Mouse (Mus musculus) ES-E14 (cell line): ENCODE results near the gene Evi2.

Experiments used
- CHD2 ChIP-seq: IDR thresholded peaks from 2 replicates; pipeline ENCODE4 v1.6.1; 2014; ENCODE audit warnings: mild to moderate bottlenecking, low read depth, low read length, inconsistent platforms
- HCFC1 ChIP-seq: IDR thresholded peaks from 2 replicates; pipeline ENCODE4 v1.6.1; 2012; ENCODE audit warnings: low read length, inconsistent platforms, borderline replicate concordance; ENCODE audit not compliant: insufficient read depth
- MAFK ChIP-seq: IDR thresholded peaks from 2 replicates; pipeline ENCODE4 v1.6.1; 2014; ENCODE audit warnings: mild to moderate bottlenecking, low read depth, low read length, inconsistent platforms; ENCODE audit not compliant: insufficient read depth
- ZC3H11A ChIP-seq: IDR thresholded peaks from 2 replicates; pipeline ENCODE4 v1.6.1; 2012; ENCODE audit warnings: low read depth, mild to moderate bottlenecking, inconsistent platforms, low read length, borderline replicate concordance
- ZNF384 ChIP-seq: IDR thresholded peaks from 2 replicates; pipeline ENCODE4 v1.6.1; 2012; ENCODE audit warnings: low read depth, low read length, inconsistent platforms

DNA sequence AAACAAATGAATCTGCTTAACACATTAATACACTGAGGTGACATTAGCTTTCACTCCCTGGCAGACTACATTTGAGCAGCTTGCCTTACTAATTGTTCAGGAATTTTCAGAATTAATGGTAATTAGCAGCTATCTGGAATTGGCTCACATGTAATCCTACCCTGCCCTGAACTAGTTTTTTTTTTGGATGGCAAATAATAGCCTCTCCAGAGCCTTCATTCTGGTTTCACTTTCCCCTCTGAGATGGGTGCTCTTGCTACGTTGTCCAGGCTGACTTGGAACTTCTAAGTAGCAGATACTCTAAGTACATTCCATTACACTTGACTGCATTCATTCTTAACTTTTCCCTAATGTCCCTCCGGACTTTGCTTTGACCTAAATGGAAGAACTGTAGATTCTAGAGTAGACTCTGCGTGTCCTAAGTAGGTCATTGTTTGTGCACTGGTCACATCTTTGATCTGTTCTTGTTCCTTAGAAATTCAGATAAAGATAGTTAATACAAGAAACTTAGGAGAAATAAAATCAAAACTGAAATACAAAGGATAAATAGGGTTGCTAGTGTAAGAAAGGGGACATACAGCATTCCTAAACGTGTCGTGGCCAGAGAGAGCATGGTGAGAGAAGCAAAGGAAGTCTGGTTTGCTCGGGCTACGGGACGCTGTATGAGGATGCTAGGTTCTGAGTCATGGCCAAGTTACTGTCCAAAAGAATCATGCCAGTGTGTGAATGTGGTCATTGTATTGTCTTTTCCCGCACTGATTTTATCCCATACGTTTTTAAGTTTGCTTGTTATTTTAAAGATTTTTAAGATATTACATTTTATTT, 35.2 kb downstream of the Evi2 start:
- TF ChIP-seq CHD2 (no peak), ZC3H11A (no peak), MAFK (no peak), HCFC1 (no peak), ZNF384 (no peak)
